Mouse (Mus musculus) forebrain, embryonic 12.5 days (tissue): ENCODE measurements around the gene Canx. TPM values are rescaled to one million over a fixed set of nuclear protein-coding genes. Genes with fewer than 3 reads are reported as not detected.

ENCODE experiments used
- ATAC-seq: fragments of 200-750 bp; cut with Nextera tagmentation; 2 replicates; pipeline ENCODE4 v1.8.0; 2017; ENCODE audit warnings: moderate TSS enrichment; ENCODE audit not compliant: low FRiP score
- H3K27ac ChIP-seq: fragments of 300-500 bp; sonication (generic); 2 replicates; pipeline ENCODE4 v1.5.1; 2016; ENCODE audit warnings: mild to moderate bottlenecking
- H3K27me3 ChIP-seq: fragments of 300-500 bp; sonication (generic); 2 replicates; pipeline ENCODE4 v1.6.1; 2016; ENCODE audit warnings: mild to moderate bottlenecking
- H3K36me3 ChIP-seq: fragments of 300-500 bp; sonication (generic); replicated peaks from 2 replicates; pipeline ENCODE4 v1.6.1; 2016; ENCODE audit warnings: mild to moderate bottlenecking
- H3K4me1 ChIP-seq: fragments of 300-500 bp; sonication (generic); 2 replicates; pipeline ENCODE4 v1.6.1; 2016
- H3K4me2 ChIP-seq: fragments of 300-500 bp; sonication (generic); 2 replicates; pipeline ENCODE4 v1.6.1; 2016; ENCODE audit warnings: mild to moderate bottlenecking, moderate library complexity
- H3K4me3 ChIP-seq: fragments of 300-500 bp; sonication (generic); replicated peaks from 2 replicates; pipeline ENCODE4 v1.5.1; 2016; ENCODE audit warnings: mild to moderate bottlenecking
- H3K9ac ChIP-seq: fragments of 300-500 bp; sonication (generic); 2 replicates; pipeline ENCODE4 v1.6.1; 2016; ENCODE audit warnings: mild to moderate bottlenecking
- H3K9me3 ChIP-seq: fragments of 300-500 bp; sonication (generic); 2 replicates; pipeline ENCODE4 v1.6.1; 2016
- WGBS: fragments of 180-500 bp; shearing (Covaris S2); methylation state at CpG from one replicate; pipeline ENCODE4 v1.1.7; 2016; 5-methylcytosine and 5-hydroxymethylcytosine counted together
- polyA plus RNA-seq: library from polyadenylated mRNA; unstranded; fragments of >200 nt; fragmentation: Nextera tagmentation; extraction: Ambion mirVana; gene quantifications from 2 replicates; pipeline ENCODE4 v1.2.1, GENCODE M21; 2016

Canx gene
- polyA plus RNA-seq, 1 experiment from 2014 or later: 298 TPM

- Histone ChIP-seq H3K9me3 (no peaks in the 10 kb centered on the region), H3K36me3 (no peaks in the 10 kb centered on the region), H3K27ac (peak overlapping the region; percentile 50; the same call in 1 of the 2 replicates), H3K4me2 (peak overlapping the region; percentile 91), H3K4me3 (peak overlapping the region; percentile 55), H3K9ac (peak overlapping the region; percentile 62), H3K27me3 (peaks cover 28% of the 10 kb centered on the region), H3K4me1 (peaks cover 9% of the 10 kb centered on the region; the same call in 1 of the 2 replicates)
- ATAC-seq: peak; percentile 63
- WGBS: 2% methylated on average over 74 of the region's 74 CpGs
Observed at GRCm38 (mm10) chr11:50358950-50359861, 33.7 kb upstream of the Canx start.

GRCm38 (mm10) chr11:50355395-50355794, 29.9 kb upstream of the Canx start:
- peaks cover 9% of the 10 kb centered on the region; the same call in 1 of the 2 replicates for H3K4me1 ChIP-seq
- no peaks in the 10 kb centered on the region for H3K36me3 ChIP-seq
- ATAC-seq: no peak
- H3K27ac ChIP-seq: no peak overlapping the region
- no peaks in the 10 kb centered on the region for H3K9me3 ChIP-seq
- 74% methylated on average over 1 of the region's 1 CpGs for WGBS
- peaks cover 21% of the 10 kb centered on the region for H3K27me3 ChIP-seq
- no peak overlapping the region for H3K4me2 ChIP-seq
- H3K9ac ChIP-seq: no peak overlapping the region
- H3K4me3 ChIP-seq: no peak overlapping the region

DNA sequence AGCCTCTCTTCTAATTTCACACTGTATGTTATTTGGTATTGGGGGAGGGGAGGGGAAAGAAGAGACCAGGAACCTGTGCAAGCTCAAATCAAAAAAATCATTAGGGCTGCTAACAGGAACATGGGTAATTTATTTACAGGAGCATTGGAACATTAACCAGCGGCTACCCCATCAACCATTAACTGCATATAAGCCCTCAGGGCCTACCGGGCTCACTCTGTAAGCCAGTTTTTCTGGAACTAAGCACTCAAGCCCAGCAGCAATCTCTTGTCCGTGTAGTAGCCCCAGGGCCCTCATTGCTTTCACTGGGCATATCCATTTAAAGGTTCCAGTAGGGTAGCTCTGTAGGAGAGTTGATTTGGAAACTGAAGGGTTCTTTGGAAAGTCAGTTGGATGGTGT, 29.4 kb upstream of the Canx start:
- Histone ChIP-seq H3K4me1 (peaks cover 9% of the 10 kb centered on the region; the same call in 1 of the 2 replicates), H3K4me3 (no peak overlapping the region), H3K9me3 (no peaks in the 10 kb centered on the region), H3K4me2 (no peak overlapping the region), H3K27me3 (peaks cover 21% of the 10 kb centered on the region), H3K27ac (no peak overlapping the region), H3K9ac (no peak overlapping the region), H3K36me3 (no peaks in the 10 kb centered on the region)
- 82% methylated on average over 3 of the region's 3 CpGs for WGBS
- no peak for ATAC-seq

GRCm38 (mm10) chr11:50354162-50354561, 28.7 kb upstream of the Canx start, which contains the start of gene Cby3:
Gene Cby3 (plus strand): TSS chr11:50354462.
- Histone ChIP-seq H3K9ac (no peak within 1 kb of the TSS), H3K9me3 (no peaks in the 10 kb centered on the region), H3K27ac (no peak within 1 kb of the TSS), H3K4me2 (no peak within 1 kb of the TSS), H3K4me1 (peaks cover 4% of the 10 kb centered on the region; the same call in 1 of the 2 replicates), H3K27me3 (peaks cover 17% of the 10 kb centered on the region), H3K36me3 (no peaks in the 10 kb centered on the region), H3K4me3 (no peak within 1 kb of the TSS)
- ATAC-seq: no peak

DNA sequence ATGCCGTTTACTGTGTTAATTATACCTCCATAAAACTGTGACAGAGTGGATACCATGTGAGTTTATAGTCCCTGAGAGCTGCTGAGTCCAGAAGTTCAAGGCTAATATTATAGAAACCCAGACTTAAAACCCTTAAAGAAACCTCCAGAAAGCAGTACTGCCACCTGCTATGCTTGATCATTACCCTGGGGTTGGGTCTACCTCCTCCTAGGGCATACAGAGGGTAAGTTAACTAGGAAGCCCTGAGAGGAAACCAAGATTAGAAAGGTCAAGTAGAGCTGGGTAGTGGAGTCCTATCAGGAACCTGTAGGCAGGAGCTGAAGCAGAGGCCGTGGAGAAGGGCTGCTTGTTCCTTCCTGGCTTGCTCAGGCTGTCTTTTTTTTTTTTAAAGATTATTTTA, 26.7 kb upstream of the Canx start:
- ATAC-seq: no peak

GRCm38 (mm10) chr11:50346256-50347032, 21.0 kb upstream of the Canx start:
- no peaks in the 10 kb centered on the region for H3K36me3 ChIP-seq
- no peak for ATAC-seq
- WGBS: 91% methylated on average over 9 of the region's 9 CpGs
- H3K4me2 ChIP-seq: no peak overlapping the region
- no peak overlapping the region for H3K27ac ChIP-seq
- H3K27me3 ChIP-seq: no peaks in the 10 kb centered on the region
- H3K9me3 ChIP-seq: no peaks in the 10 kb centered on the region
- no peak overlapping the region for H3K4me3 ChIP-seq
- H3K4me1 ChIP-seq: no peaks in the 10 kb centered on the region
- H3K9ac ChIP-seq: no peak overlapping the region

More for the DNA sequence above, 26.7 kb upstream of the Canx start:
- no peak overlapping the region for H3K4me3 ChIP-seq
- H3K4me1 ChIP-seq: no peaks in the 10 kb centered on the region
- H3K27me3 ChIP-seq: no peaks in the 10 kb centered on the region
- no peak overlapping the region for H3K4me2 ChIP-seq
- no peak overlapping the region for H3K9ac ChIP-seq
- WGBS: 85% methylated on average over 2 of the region's 2 CpGs
- no peaks in the 10 kb centered on the region for H3K9me3 ChIP-seq
- no peaks in the 10 kb centered on the region for H3K36me3 ChIP-seq
- H3K27ac ChIP-seq: no peak overlapping the region

DNA sequence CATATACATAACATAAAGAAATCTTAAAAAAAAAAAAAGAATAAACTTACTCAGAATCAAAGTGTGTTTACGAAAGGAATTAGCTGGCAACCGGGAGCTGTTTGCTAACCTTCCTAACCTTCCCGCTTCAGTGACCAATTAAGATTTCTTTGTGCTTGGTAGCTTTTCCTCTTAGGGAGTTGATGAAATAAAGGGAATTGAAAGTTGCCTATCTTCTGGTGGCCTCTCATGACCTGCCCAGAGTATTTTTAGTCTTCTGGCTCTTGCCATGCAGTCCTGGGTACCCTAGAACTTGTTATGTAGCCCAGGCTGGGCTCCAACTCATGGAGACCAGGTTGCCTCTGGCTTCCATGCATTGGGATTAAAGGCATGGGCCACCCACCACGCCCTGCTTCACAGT, 20.0 kb upstream of the Canx start:
- no peak for ATAC-seq
- no peaks in the 10 kb centered on the region for H3K9me3 ChIP-seq
- H3K4me1 ChIP-seq: no peaks in the 10 kb centered on the region
- H3K9ac ChIP-seq: no peak overlapping the region
- 67% methylated on average over 4 of the region's 4 CpGs for WGBS
- H3K27me3 ChIP-seq: no peaks in the 10 kb centered on the region
- no peak overlapping the region for H3K4me3 ChIP-seq
- H3K36me3 ChIP-seq: no peaks in the 10 kb centered on the region
- no peak overlapping the region for H3K4me2 ChIP-seq
- no peak overlapping the region for H3K27ac ChIP-seq

GRCm38 (mm10) chr11:50336891-50337290, 11.4 kb upstream of the Canx start:
- H3K9me3 ChIP-seq: no peaks in the 10 kb centered on the region
- no peaks in the 10 kb centered on the region for H3K27me3 ChIP-seq
- 59% methylated on average over 4 of the region's 4 CpGs for WGBS
- H3K27ac ChIP-seq: no peak overlapping the region
- H3K36me3 ChIP-seq: no peaks in the 10 kb centered on the region
- ATAC-seq: no peak
- H3K4me3 ChIP-seq: no peak overlapping the region
- H3K4me1 ChIP-seq: no peaks in the 10 kb centered on the region
- H3K9ac ChIP-seq: no peak overlapping the region
- no peak overlapping the region for H3K4me2 ChIP-seq

GRCm38 (mm10) chr11:50336126-50336525, 10.7 kb upstream of the Canx start:
- WGBS: 55% methylated on average over 1 of the region's 1 CpGs
- Histone ChIP-seq H3K36me3 (no peaks in the 10 kb centered on the region), H3K4me3 (no peak overlapping the region)

GRCm38 (mm10) chr11:50333181-50333580, 7.7 kb upstream of the Canx start:
- Histone ChIP-seq H3K27ac (no peak overlapping the region), H3K4me1 (no peaks in the 10 kb centered on the region), H3K9me3 (no peaks in the 10 kb centered on the region), H3K27me3 (no peaks in the 10 kb centered on the region), H3K4me3 (no peak overlapping the region), H3K9ac (no peak overlapping the region), H3K4me2 (no peak overlapping the region), H3K36me3 (0 out of 2 replicates have a peak, but pooled peaks cover 6% of the 10 kb centered on the region)
- ATAC-seq: no peak
- WGBS: 88% methylated on average over 3 of the region's 3 CpGs

More at GRCm38 (mm10) chr11:50336126-50336525, 10.7 kb upstream of the Canx start:
- Histone ChIP-seq H3K9me3 (no peaks in the 10 kb centered on the region), H3K27me3 (no peaks in the 10 kb centered on the region), H3K27ac (no peak overlapping the region), H3K9ac (no peak overlapping the region), H3K4me1 (no peaks in the 10 kb centered on the region), H3K4me2 (no peak overlapping the region)
- no peak for ATAC-seq

- H3K4me1 ChIP-seq: peaks cover 9% of the 10 kb centered on the region
- WGBS: 93% methylated on average over 1 of the region's 1 CpGs
- H3K36me3 ChIP-seq: 0 out of 2 replicates have a peak, but pooled peaks cover 6% of the 10 kb centered on the region
- no peak overlapping the region for H3K27ac ChIP-seq
- H3K9me3 ChIP-seq: no peaks in the 10 kb centered on the region
- no peak for ATAC-seq
- H3K4me3 ChIP-seq: no peak overlapping the region
- H3K4me2 ChIP-seq: no peak overlapping the region
- no peaks in the 10 kb centered on the region for H3K27me3 ChIP-seq
- no peak overlapping the region for H3K9ac ChIP-seq
Observed at GRCm38 (mm10) chr11:50329378-50329777, 3.9 kb upstream of the Canx start.

- Histone ChIP-seq H3K4me3 (no peak overlapping the region), H3K9me3 (no peaks in the 10 kb centered on the region), H3K4me1 (peaks cover 22% of the 10 kb centered on the region), H3K27ac (no peak overlapping the region), H3K9ac (no peak overlapping the region), H3K36me3 (0 out of 2 replicates have a peak, but pooled peaks cover 6% of the 10 kb centered on the region), H3K27me3 (no peaks in the 10 kb centered on the region), H3K4me2 (no peak overlapping the region)
- WGBS: 95% methylated on average over 3 of the region's 3 CpGs
- ATAC-seq: no peak
Observed at GRCm38 (mm10) chr11:50328075-50328625, 2.7 kb upstream of the Canx start.
